Mouse (Mus musculus): ENCODE results near the gene Spint3.
A peak's percentile ranks its signal among the peaks of the same experiment; 100 is the strongest.
"Not testable (repeated sequence)": the region's sequence is repeated elsewhere in the genome, so short reads cannot be mapped to it uniquely, and the experiment has no call there.

Gene Spint3

GRCm38 (mm10) chr2:164573359-164573758 lies at the start of gene Spint3:
Spint3 (minus strand) TSS chr2:164573459.
- not testable (repeated sequence) for DNase-seq (ENCODE audit: low spot score)

- DNase-seq (ENCODE audit: low spot score): no peak
Observed at GRCm38 (mm10) chr2:164621775-164622174, 48.5 kb upstream of the Spint3 start.

GRCm38 (mm10) chr2:164619050-164619449 lies 45.8 kb upstream of the Spint3 start:
- no peak for DNase-seq (ENCODE audit: low spot score)

- DNase-seq (ENCODE audit: low spot score): no peak
Observed at GRCm38 (mm10) chr2:164615386-164615785, 42.1 kb upstream of the Spint3 start.

GRCm38 (mm10) chr2:164613471-164613870 lies 40.2 kb upstream of the Spint3 start, which contains the start of the genes Wfdc6b and Wfdc8:
Wfdc6b (plus strand) TSS chr2:164613522.
Wfdc8 (minus strand) TSS chr2:164613626.
- DNase-seq (ENCODE audit: low spot score): not testable (repeated sequence)

GRCm38 (mm10) chr2:164608781-164609180 lies 35.5 kb upstream of the Spint3 start:
- no peak for DNase-seq (ENCODE audit: low spot score)

GRCm38 (mm10) chr2:164604411-164604810 lies 31.2 kb upstream of the Spint3 start:
- DNase-seq (ENCODE audit: low spot score): no peak

GRCm38 (mm10) chr2:164603482-164603881 lies 30.2 kb upstream of the Spint3 start:
- no peak for DNase-seq (ENCODE audit: low spot score)

- DNase-seq (ENCODE audit: low spot score): no peak
Observed at GRCm38 (mm10) chr2:164600179-164600578, 26.9 kb upstream of the Spint3 start.

- DNase-seq (ENCODE audit: low spot score): no peak
Observed at GRCm38 (mm10) chr2:164593494-164593893, 20.2 kb upstream of the Spint3 start, which contains the start of gene Eppin. Eppin (minus strand) TSS chr2:164593594.

GRCm38 (mm10) chr2:164592014-164592413 lies 18.8 kb upstream of the Spint3 start:
- peak; percentile 54 for DNase-seq (ENCODE audit: low spot score)

- not testable (repeated sequence) for DNase-seq (ENCODE audit: low spot score)
Observed at GRCm38 (mm10) chr2:164585025-164585725, 11.9 kb upstream of the Spint3 start, which contains the start of gene Wfdc6a. Wfdc6a (minus strand) TSS chr2:164585447.

- no peak for DNase-seq (ENCODE audit: low spot score)
Observed at GRCm38 (mm10) chr2:164567460-164567859, 5.8 kb downstream of the Spint3 start.

GRCm38 (mm10) chr2:164566997-164567396 lies 6.3 kb downstream of the Spint3 start:
- no peak for DNase-seq (ENCODE audit: low spot score)

GRCm38 (mm10) chr2:164564346-164564745 lies 8.9 kb downstream of the Spint3 start:
- no peak for DNase-seq (ENCODE audit: low spot score)

- DNase-seq (ENCODE audit: low spot score): peak; percentile 25
Observed at GRCm38 (mm10) chr2:164563339-164564038, 9.8 kb downstream of the Spint3 start.

GRCm38 (mm10) chr2:164562391-164563188 lies 10.7 kb downstream of the Spint3 start, which contains the start of gene Wfdc2:
Wfdc2 (plus strand) TSS chr2:164562413.
- no peak for DNase-seq (ENCODE audit: low spot score)

- no peak for DNase-seq (ENCODE audit: low spot score)
Observed at GRCm38 (mm10) chr2:164560106-164560505, 13.2 kb downstream of the Spint3 start.

GRCm38 (mm10) chr2:164558991-164559645 lies 14.1 kb downstream of the Spint3 start:
- no peak for DNase-seq (ENCODE audit: low spot score)

- no peak for DNase-seq (ENCODE audit: low spot score)
Observed at GRCm38 (mm10) chr2:164558426-164558825, 14.8 kb downstream of the Spint3 start.

GRCm38 (mm10) chr2:164551502-164551901 lies 21.8 kb downstream of the Spint3 start:
- no peak for DNase-seq (ENCODE audit: low spot score)

- DNase-seq (ENCODE audit: low spot score): no peak
Observed at GRCm38 (mm10) chr2:164550895-164551269, 22.4 kb downstream of the Spint3 start.
